Mouse (Mus musculus): ENCODE results near the gene Lrrc25. TPM values are rescaled to one million over a fixed set of nuclear protein-coding genes. Genes with fewer than 3 reads are reported as not detected.
"Not testable (repeated sequence)": the region's sequence is repeated elsewhere in the genome, so short reads cannot be mapped to it uniquely, and the experiment has no call there.

Gene Lrrc25
- 8.4 and 9.6 TPM in 2 replicates for polyA plus RNA-seq (2012; rRNA removed)

GRCm38 (mm10) chr8:70615894-70616293 lies at the start of gene Lrrc25:
Gene Lrrc25, plus strand, starts transcription at chr8:70616155.
- DNase-seq (ENCODE audit: low read depth) = no peak

DNA sequence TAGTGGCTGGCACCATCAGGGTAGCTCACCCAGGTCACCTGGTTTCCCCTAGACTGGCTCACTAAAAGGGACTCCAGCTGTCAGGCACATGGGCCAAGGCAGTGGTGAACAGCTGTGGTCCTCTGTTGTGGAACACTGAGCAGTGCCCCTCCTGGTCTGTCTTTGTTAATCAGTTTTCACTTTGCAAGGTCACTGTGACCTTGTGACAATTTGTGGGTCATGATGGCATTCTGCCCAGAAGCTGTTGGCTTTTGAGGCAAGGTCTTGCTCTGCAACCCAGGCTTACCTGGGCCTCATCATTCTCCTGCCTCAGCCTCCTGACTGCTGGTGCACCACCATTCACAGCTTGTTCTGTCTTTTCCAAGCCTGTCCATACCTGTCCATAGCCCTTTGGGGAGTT lies 45.6 kb upstream of the Lrrc25 start:
- no peak for DNase-seq (ENCODE audit: low read depth)

DNA sequence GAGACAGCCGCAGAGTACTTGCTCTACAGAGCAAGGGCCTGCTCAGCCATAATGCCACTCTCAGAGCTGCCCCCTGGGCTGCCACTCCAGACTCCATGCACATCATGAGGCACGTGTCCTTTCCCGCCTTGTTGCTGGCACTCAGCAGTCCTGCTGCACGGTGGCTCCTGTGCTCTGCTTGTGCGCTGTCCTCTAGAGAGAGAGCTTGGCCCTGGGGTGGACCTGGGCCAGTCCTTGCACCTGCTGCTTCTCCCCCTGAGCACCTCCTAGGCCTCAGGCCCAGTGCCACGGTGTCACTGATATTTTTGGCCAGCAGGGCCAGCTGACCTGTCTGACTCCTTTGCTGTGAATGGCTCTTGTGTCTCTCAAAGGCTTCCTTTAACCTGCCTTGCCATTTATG lies 45.0 kb upstream of the Lrrc25 start:
- no peak for DNase-seq (ENCODE audit: low read depth)

DNA sequence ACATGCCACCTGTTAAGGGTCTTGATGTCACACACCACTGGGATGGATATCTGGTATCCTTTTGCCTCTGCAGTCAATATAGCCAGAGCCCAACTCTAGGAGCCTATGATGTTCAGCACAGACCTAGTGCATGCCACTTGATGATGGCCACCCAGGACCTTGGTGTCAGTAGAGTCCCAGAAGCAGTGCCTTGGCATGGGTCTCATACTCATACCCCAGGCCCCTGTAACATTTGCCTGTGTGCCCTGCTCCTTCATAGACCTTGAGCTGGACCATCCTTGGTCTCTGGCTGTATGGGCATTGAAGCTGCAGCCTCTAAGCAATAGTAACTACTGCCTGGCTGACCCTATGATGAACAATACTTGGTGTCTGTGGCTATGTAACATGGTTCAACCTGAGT lies 41.7 kb upstream of the Lrrc25 start:
- no peak for DNase-seq (ENCODE audit: low read depth)

GRCm38 (mm10) chr8:70574915-70575314 lies 41.0 kb upstream of the Lrrc25 start:
- no peak for DNase-seq (ENCODE audit: low read depth)

DNA sequence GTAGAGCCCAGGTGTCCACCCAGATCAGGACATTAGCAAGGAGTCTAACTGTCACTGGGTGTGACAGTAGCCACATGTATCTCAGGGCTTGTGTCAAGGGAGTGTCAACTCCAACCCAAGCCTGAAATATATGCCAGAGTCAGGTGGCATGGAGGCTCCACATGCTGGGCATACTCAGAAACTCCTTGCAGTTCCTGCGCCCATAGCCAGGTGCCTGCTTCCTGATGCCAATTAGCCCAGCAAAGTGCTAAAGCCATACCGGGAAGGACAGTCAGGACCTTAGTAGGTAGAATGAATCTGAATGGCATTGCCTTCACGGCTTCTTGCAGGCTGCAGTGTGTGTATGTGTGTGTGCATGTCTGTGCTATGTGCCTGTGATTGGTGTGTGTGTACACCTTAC lies 38.7 kb upstream of the Lrrc25 start:
- DNase-seq (ENCODE audit: low read depth) = no peak

DNA sequence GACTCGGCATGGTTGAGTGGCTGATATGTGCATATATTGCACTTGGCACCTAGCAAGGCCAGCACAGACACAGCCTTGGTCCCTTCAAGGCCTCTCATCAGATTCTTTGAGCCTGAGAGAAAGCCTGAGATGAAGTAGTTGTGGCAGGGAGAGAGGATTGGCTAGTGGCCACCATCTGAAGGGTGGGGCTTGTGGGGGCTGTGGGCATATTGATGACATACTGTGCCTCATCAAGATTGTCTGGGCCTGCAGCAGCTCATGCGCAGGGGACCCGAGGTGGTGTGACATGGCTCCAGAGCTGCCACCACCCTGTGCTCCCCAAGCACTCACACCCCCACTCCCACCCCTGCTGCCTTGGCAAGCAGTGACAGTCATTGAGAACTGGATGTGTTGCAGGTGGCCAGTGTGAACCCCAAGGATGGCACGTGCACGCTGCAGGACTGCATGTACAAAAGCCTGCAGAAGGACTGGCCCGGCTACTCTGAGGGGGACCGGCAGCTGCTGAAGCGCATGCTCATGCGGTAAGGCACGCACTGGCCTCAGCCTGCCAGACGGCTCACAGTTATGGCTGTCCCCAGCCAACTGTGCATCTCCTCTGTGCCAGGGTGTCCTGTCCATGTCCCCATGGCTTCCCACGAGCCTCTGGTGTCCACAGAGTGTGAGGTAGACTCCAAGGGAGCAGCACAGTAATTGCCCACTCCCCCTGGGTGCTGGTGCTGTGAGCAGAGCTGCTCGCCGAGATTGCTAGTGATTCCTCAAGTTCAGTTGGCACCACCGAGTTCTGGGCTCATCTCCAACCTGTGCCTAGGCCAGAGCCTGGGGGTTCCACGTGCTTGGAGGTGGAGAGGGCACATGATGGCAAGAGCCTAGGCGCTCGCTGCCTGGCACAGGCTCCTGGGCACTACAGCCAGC lies 32.2 kb upstream of the Lrrc25 start:
- DNase-seq (ENCODE audit: low read depth) = no peak

DNA sequence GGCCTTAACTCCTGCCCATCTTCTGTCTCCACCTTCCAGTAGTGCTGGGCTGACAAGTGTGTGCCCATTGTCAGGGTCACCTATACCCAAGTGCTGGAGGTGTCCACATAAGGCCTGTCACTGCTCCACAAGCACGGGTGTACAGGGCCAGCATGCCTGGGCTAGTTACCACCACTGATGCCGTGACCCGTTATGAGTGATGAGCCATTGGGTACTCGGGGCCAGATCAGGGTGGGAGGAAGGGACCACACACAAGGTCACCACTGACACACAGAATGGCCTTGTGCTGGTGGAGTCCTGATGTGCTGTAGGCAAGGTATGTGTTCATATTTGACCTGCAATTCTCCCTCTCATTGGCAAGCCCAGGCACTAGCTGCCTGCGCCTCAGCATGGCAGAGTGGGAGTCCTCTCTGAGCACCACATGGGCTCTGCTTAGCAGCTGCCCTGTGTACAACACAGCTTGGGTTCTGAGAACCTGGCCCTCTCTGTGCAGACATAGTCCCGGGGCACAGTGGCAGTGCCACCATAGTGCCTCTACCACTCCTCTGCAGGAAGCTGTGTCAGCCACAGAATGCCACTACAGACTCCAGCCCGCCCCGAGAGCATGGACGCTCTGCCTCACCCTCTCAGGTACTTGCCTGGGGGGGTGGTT lies 31.2 kb upstream of the Lrrc25 start:
- no peak for DNase-seq (ENCODE audit: low read depth)

DNA sequence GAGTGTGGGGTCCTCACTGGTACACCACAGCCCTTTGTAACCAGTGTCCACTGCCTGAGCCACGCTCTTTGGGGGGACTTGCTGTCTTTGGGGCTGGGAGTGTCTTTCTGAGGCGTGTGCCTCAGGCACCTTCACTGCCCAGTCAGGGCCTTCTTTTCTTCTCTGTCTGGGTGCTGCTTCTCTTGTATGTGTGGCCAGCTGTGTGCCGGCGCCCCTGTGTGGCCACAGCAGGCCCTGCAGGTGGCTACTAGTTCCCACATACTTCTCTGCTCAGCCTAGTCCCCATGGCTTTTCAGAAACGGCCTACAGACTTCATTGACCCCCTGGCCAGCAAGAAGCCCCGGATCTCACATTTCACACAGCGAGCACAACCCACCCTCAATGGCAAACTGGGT lies 30.7 kb upstream of the Lrrc25 start:
- no peak for DNase-seq (ENCODE audit: low read depth)

- not testable (repeated sequence) for DNase-seq (ENCODE audit: low read depth)
Observed at GRCm38 (mm10) chr8:70587955-70588354, 28.0 kb upstream of the Lrrc25 start.

GRCm38 (mm10) chr8:70591569-70591968 lies 24.4 kb upstream of the Lrrc25 start:
- no peak for DNase-seq (ENCODE audit: low read depth)

DNA sequence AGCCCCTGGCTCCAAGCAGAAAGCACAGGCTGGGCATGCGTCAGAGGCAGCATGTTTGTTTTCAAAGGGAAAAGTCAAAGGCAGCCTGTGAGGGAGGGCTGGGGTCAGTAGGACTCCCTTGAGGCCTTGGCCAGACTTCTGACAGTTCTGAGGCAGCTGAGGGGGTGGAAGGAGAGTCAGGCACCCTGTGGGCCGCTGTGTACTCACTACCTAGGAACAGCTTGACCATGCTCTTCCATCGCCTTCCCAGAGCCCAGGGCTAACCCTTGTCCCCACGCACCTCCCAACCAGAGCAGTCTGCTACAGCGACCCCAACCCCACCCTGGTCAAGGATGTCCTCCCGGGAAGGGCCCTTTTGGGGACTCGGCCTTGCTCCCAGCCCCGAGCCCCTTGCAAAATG lies 22.8 kb upstream of the Lrrc25 start:
- no peak for DNase-seq (ENCODE audit: low read depth)

DNA sequence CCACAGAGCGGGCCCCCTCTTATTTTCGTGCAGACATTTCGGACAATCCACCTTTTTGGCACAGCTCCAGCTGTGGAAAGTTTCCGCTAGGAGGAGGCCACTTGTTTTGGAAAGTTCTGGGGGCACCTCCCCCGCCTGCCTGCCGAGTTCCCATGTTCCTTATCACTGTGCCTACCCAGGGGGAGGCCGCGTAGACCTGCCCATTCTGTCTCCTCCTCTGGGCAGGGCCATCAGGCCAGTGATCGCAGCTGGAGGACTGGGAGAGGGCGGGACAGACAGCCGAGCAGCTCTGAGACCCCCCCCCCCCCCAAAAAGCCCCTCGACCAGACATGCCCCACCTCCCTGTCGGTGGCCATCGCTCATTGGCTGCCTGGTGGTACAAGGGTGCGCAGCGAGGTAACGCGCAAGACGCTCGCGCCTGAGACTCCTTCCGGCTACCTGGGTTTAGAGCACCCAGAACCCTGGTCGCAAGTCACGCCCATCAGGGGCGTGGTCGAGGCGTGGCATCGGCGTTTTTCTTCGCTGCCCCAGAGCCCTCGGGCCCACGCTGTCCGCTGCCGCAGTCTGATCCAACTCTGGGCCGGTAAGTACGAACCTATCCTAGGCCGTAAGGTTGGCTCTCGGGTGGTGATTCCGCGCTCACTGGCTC lies 21.9 kb upstream of the Lrrc25 start, which contains the start of gene Isyna1:
TSS of gene Isyna1 (plus strand) at position 413 of the 649 bp plus-strand sequence.
- DNase-seq (ENCODE audit: low read depth) = no peak

- DNase-seq (ENCODE audit: low read depth) = no peak
Observed at GRCm38 (mm10) chr8:70594621-70595564, 21.1 kb upstream of the Lrrc25 start.

GRCm38 (mm10) chr8:70595811-70596210 lies 20.1 kb upstream of the Lrrc25 start:
- DNase-seq (ENCODE audit: low read depth) = no peak

DNA sequence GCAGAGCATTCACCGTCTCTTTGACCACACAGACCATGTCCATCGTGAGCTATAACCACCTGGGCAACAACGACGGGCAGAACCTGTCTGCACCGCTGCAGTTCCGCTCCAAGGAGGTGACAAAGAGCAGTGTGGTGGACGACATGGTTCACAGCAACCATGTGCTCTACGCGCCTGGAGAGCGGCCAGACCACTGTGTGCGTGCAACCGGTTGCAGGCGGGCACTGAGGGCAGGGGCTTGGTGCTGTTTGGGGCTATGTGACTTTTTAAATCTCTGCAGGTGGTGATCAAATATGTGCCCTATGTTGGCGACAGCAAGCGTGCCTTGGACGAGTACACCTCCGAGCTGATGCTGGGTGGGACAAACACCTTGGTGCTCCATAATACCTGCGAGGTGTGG lies 19.7 kb upstream of the Lrrc25 start:
- DNase-seq (ENCODE audit: low read depth) = no peak

DNA sequence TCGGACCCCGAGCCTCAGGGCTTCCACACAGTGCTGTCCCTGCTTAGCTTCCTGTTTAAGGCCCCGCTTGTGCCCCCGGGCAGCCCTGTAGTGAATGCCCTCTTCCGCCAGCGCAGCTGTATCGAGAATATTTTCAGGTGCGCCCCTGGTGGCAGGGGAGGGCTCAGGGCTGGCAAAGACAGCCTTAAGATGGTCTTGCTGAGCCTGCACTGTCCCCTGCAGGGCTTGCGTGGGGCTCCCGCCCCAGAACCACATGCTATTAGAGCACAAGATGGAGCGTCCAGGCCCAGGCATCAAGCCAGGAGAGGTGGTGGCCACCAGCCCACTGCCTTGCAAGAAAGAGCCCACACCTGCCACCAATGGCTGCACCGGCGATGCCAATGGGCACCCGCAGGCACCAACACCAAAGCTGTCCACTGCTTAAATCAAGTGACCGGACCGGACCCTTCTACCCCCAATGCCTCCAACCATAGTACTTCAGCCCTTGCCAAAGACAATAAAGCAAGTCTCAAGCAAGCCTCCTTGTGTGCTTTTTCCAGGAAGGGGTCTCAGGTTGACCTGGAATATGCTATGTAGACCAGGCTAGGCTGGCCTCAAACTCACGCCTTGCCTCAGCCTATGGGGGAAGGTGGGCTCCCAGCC lies 19.1 kb upstream of the Lrrc25 start:
- DNase-seq (ENCODE audit: low read depth) = no peak

GRCm38 (mm10) chr8:70597417-70598272 lies 18.3 kb upstream of the Lrrc25 start:
- no peak for DNase-seq (ENCODE audit: low read depth)

DNA sequence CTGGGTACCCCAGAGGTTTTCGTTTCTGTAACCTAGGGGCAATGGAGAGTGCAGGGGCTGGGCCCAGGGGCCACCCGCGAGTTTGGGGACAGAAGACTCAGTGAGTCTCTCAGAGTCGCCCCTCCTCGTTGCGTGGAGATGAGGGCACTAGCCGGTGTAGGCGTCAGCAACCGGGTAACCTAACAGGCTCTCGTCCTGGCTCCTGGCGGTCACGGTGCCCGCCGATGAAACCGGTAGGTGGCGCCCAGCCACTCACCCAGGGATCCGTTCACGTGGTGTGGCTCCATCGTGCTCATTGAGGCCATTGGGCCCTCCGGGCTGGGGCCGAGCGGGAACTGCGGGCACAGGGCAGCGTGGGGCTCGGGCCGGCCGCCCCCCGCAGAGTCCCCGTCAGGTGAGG lies 17.7 kb upstream of the Lrrc25 start:
- no peak for DNase-seq (ENCODE audit: low read depth)

- no peak for DNase-seq (ENCODE audit: low read depth)
Observed at GRCm38 (mm10) chr8:70598722-70599121, 17.2 kb upstream of the Lrrc25 start.
